15 mouse cellular contexts compared by ENCODE assay signal in the genomic region with DNA sequence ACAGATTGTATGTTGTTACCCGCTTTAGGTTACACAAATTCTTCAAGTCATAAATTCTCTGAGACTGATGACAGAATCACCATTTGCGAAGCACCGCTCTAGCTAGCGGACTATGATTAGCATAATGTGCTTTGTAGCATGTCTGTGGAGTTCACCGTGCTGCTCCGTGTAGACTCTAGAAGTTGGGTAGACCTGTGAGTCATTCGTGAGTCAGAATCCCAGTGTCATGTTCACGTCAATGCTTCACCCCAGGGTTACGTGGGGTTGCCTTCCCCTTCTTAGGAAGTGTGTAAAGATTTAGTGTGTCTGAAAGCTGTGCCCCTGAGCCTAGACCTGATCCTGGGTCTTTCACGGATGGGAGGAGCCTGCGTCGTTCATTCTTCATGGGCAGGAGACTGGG. TPM values are rescaled to one million over a fixed set of nuclear protein-coding genes. Genes with fewer than 3 reads are reported as not detected.
DNase-seq lines count a peak whose midpoint lies in the region; ATAC-seq and TF ChIP-seq lines count a peak whose summit lies in the region.
"Had no signal": no experiment of that assay in that cellular context is flagged by ENCODE, and none has a peak within 500 bp of the region (broad histone marks: within the 10 kb centered on the region; RNA-seq: fewer than 3 reads in every experiment).

No protein-coding gene starts in this region.

- H3K9ac ChIP-seq in MEL (ENCODE audit: control insufficient read depth, low read depth, low read length, poor library complexity, severe bottlenecking): peak overlapping the region; percentile 30
- H3K9ac ChIP-seq: lung, embryonic 15.5 days; neural tube, embryonic 12.5 days had no signal

- no peak; a peak in 2 of 4 replicates for TF ChIP-seq EP300 in MEL (IDR thresholded peaks at IDR 0.05; ENCODE audit: low read depth in 1 of 2, low read length in 2 of 2)

- DNase-seq in CD4-positive, CD25-positive, alpha-beta regulatory T cell, adult 2 months (ENCODE audit: low read depth, low spot score): peak; percentile 29
- DNase-seq in MEL (ENCODE audit: low read depth, low spot score): peak; percentile 80
- DNase-seq in kidney, postnatal 14 days: no peak
- DNase-seq in right cerebral cortex, postnatal 4 days: no peak
- DNase-seq in right cerebral cortex, postnatal 25 days: no peak
- DNase-seq: gastrocnemius, postnatal 25 days; heart, postnatal 10 days had no signal

- no peaks in the 10 kb centered on the region for H3K9me3 ChIP-seq in MEL (replicated peaks; ENCODE audit: insufficient read depth, low read length)
- H3K9me3 ChIP-seq: lung, embryonic 15.5 days; neural tube, embryonic 12.5 days had no signal

- peaks cover 16 to 19% of the 10 kb centered on the region in 2 experiments for H3K4me1 ChIP-seq in MEL (ENCODE audit: control insufficient read depth in 1 of 2, insufficient read depth in 2 of 2, low read length in 2 of 2)
- H3K4me1 ChIP-seq in brown adipose tissue, adult 24 weeks (ENCODE audit: control insufficient read depth, insufficient read depth, insufficient read length, low read length): no peaks in the 10 kb centered on the region
- H3K4me1 ChIP-seq: lung, embryonic 15.5 days; neural tube, embryonic 12.5 days had no signal

- no peak for ATAC-seq in CD4-positive, CD25-positive, alpha-beta regulatory T cell, adult 4 months

- peak overlapping the region; percentile 95 for H3K27ac ChIP-seq in MEL (ENCODE audit: control insufficient read depth, low read depth, low read length)
- peak overlapping the region; percentile 61 for H3K27ac ChIP-seq in brown adipose tissue, adult 24 weeks (replicated peaks; ENCODE audit: low read depth, low read length)
- peak overlapping the region; percentile 92 for H3K27ac ChIP-seq in macrophage
- H3K27ac ChIP-seq: lung, embryonic 15.5 days; neural tube, embryonic 12.5 days had no signal

- H3K79me2 ChIP-seq in MEL (ENCODE audit: control insufficient read depth, insufficient read depth, low read length, poor library complexity) (no peaks in the 10 kb centered on the region), macrophage (ENCODE audit: inconsistent target) (peaks cover 50% of the 10 kb centered on the region; the same call in 1 of the 2 replicates)

- H3K4me3 ChIP-seq in MEL (ENCODE audit: control insufficient read depth in 1 of 2, insufficient read depth in 1 of 2, low read depth in 2 of 2, low read length in 2 of 2) (peak overlapping the region; percentile 7 to 35), macrophage (ENCODE audit: inconsistent target) (no peak overlapping the region)
- no peak overlapping the region for H3K4me3 ChIP-seq in brown adipose tissue, adult 24 weeks (ENCODE audit: insufficient read depth, low read depth, low read length)
- H3K4me3 ChIP-seq: lung, embryonic 15.5 days; neural tube, embryonic 12.5 days had no signal

- TF ChIP-seq RAD21 in MEL (IDR thresholded peaks at IDR 0.05; ENCODE audit: low read depth, low read length): no peak

- TF ChIP-seq CTCF in MEL (IDR thresholded peaks at IDR 0.05 in 2 of 3, conservative IDR thresholded peaks at IDR 0.05 in 1 of 3; ENCODE audit: control insufficient read depth in 1 of 3, insufficient read depth in 1 of 3, low read depth in 2 of 3, low read length in 3 of 3, poor library complexity in 1 of 3, severe bottlenecking in 1 of 3): no peak

- TF ChIP-seq POLR2A in MEL (IDR thresholded peaks at IDR 0.05; ENCODE audit: control insufficient read depth in 1 of 2, insufficient read depth in 1 of 2, low read depth in 1 of 2, low read length in 2 of 2, poor library complexity in 1 of 2): no peak

- H3K27me3 ChIP-seq in MEL (ENCODE audit: control insufficient read depth in 1 of 2, insufficient read depth in 2 of 2, low read length in 2 of 2): no peaks in the 10 kb centered on the region
- H3K27me3 ChIP-seq: lung, embryonic 15.5 days; neural tube, embryonic 12.5 days had no signal

- WGBS in macrophage (ENCODE audit: missing documents): 32% methylated on average over 12 of the region's 12 CpGs

- H3K36me3 ChIP-seq in MEL (ENCODE audit: control insufficient read depth in 1 of 2, insufficient read depth in 2 of 2, low read length in 2 of 2) (peaks cover 2 to 26% of the 10 kb centered on the region in 2 experiments), macrophage (ENCODE audit: inconsistent target) (peaks cover 64% of the 10 kb centered on the region)

TF ChIP-seq in MEL, 35 proteins besides CTCF, POLR2A, EP300 and RAD21 (continues in another document):
- TF ChIP-seq JUND (IDR thresholded peaks at IDR 0.05; ENCODE audit: low read depth, low read length) (peak; percentile 80; the same call in 1 of the 2 replicates), GATA1 (IDR thresholded peaks at IDR 0.05; ENCODE audit: low read depth, low read length) (no peak), MYC (IDR thresholded peaks at IDR 0.05; ENCODE audit: low read depth, low read length) (peak; percentile 51; the same call in 1 of the 2 replicates), TAL1 (IDR thresholded peaks at IDR 0.05; ENCODE audit: low read length) (no peak), ZMIZ1 (IDR thresholded peaks at IDR 0.05; ENCODE audit: low read depth, low read length) (no peak), POLR2AphosphoS2 (IDR thresholded peaks at IDR 0.05; ENCODE audit: low read length) (no peak), CHD1 (IDR thresholded peaks at IDR 0.05; ENCODE audit: low read depth, low read length) (no peak), USF2 (IDR thresholded peaks at IDR 0.05; ENCODE audit: borderline replicate concordance in 1 of 2, insufficient read depth in 1 of 2, low read depth in 1 of 2, low read length in 2 of 2) (no peak), TBP (IDR thresholded peaks at IDR 0.05; ENCODE audit: low read depth, low read length) (0 out of 2 replicates have a peak, but pooled peaks have one; percentile 40), MYB (IDR thresholded peaks at IDR 0.05; ENCODE audit: low read depth, low read length) (no peak), MAFK (IDR thresholded peaks at IDR 0.05; ENCODE audit: borderline replicate concordance, low read depth, low read length) (no peak), MAZ (IDR thresholded peaks at IDR 0.05; ENCODE audit: low read depth, low read length) (no peak), NELFE (IDR thresholded peaks at IDR 0.05; ENCODE audit: low read depth, low read length) (peak; percentile 33; the same call in 1 of the 2 replicates), MEF2A (IDR thresholded peaks at IDR 0.05; ENCODE audit: extremely low read depth, insufficient replicate concordance, low read depth, low read length, poor library complexity, severe bottlenecking) (no peak), MAX (IDR thresholded peaks at IDR 0.05; ENCODE audit: low read length) (peak; percentile 51; the same call in 1 of the 2 replicates), ZC3H11A (IDR thresholded peaks at IDR 0.05; ENCODE audit: low read depth, low read length) (no peak), ZKSCAN1 (IDR thresholded peaks at IDR 0.05; ENCODE audit: low read depth, low read length) (no peak), KAT2A (conservative IDR thresholded peaks at IDR 0.05; ENCODE audit: low read depth, low read length) (no peak), TCF12 (IDR thresholded peaks at IDR 0.05; ENCODE audit: low read depth, low read length) (no peak), POLR2AphosphoS5 (IDR thresholded peaks at IDR 0.05; ENCODE audit: borderline replicate concordance, low read depth, low read length) (no peak), E2F4 (IDR thresholded peaks at IDR 0.05; ENCODE audit: borderline replicate concordance, low read depth, low read length) (no peak), RCOR1 (IDR thresholded peaks at IDR 0.05; ENCODE audit: low read depth, low read length) (no peak), ELF1 (IDR thresholded peaks at IDR 0.05; ENCODE audit: low read depth, low read length) (no peak), SIN3A (IDR thresholded peaks at IDR 0.05; ENCODE audit: low read length) (peak; percentile 42; the same call in 1 of the 2 replicates)

RNA-seq across cellular contexts. Expression of a gene that starts 6.5 kb away (rescaled TPM):
- not detected for polyA plus RNA-seq in CD4-positive, CD25-positive, alpha-beta regulatory T cell, adult 4 months (2017; shearing (Covaris generic))
- not detected in 2 replicates for total RNA-seq in MEL (2012; rRNA removed)
- not detected for polyA plus RNA-seq in MEL (2012; ENCODE audit: insufficient read depth in 1 of 2, insufficient read length in 2 of 2, low read depth in 1 of 2, low replicate concordance in 2 of 2, missing spikeins in 1 of 2)
- 13.8 TPM in 1 of 2 replicates, not detected in the other for polyA plus RNA-seq in brown adipose tissue, adult 24 weeks (2012; ENCODE audit: insufficient read depth, insufficient read length, missing spikeins)
- total RNA-seq in macrophage (2018; cell fraction: chromatin; rRNA removed): not detected
- under 1 TPM in 8 of 26 experiments, not detected in 18; 0.23 to 0.80 (median 0.37) TPM for total RNA-seq in macrophage (2018; cell fraction: cytosol; rRNA removed)
- 1 to 10 TPM in 1 of 26 experiments, not detected in 25; 1.6 TPM for total RNA-seq in macrophage (2018; cell fraction: nucleus; rRNA removed)
- not detected in 3 replicates for polyA plus RNA-seq in macrophage (2018)
- total RNA-seq: gastrocnemius, postnatal 25 days; heart, postnatal 10 days; left cerebral cortex, postnatal 14 days had no signal
- polyA plus RNA-seq: kidney, embryonic 16.5 days; lung, embryonic 15.5 days; midbrain, embryonic 11.5 days; neural tube, embryonic 12.5 days had no signal

RNA-seq across cellular contexts. Expression of a gene that starts 7.9 kb away (rescaled TPM):
- 100 to 1,000 TPM; 131 to 143 TPM for polyA plus RNA-seq in CD4-positive, CD25-positive, alpha-beta regulatory T cell, adult 4 months (2017; shearing (Covaris generic))
- 4.7 and 5.9 TPM in 2 replicates for total RNA-seq in MEL (2012; rRNA removed)
- 10 to 100 TPM in 1 of 2 experiments, not detected in 1; 14.6 TPM for polyA plus RNA-seq in MEL (2012; ENCODE audit: insufficient read depth in 1 of 2, insufficient read length in 2 of 2, low read depth in 1 of 2, low replicate concordance in 2 of 2, missing spikeins in 1 of 2)
- polyA plus RNA-seq in brown adipose tissue, adult 24 weeks (2012; ENCODE audit: insufficient read depth, insufficient read length, missing spikeins): 29.5 and 44.8 TPM in 2 replicates
- 100 to 1,000 TPM; 195 to 513 (median 266) TPM for total RNA-seq in macrophage (2018; cell fraction: chromatin; rRNA removed)
- total RNA-seq in macrophage (2018; cell fraction: cytosol; rRNA removed): 100 to 1,000 TPM; 302 to 435 (median 372) TPM
- total RNA-seq in macrophage (2018; cell fraction: nucleus; rRNA removed): 100 to 1,000 TPM; 321 to 683 (median 404) TPM
- polyA plus RNA-seq in macrophage (2018): 357 to 533 TPM (median 380 TPM) in 3 replicates

RNA-seq across cellular contexts. Expression of a gene that starts 25.4 kb away (rescaled TPM):
- 10 to 100 TPM; 45.8 to 48.2 TPM for polyA plus RNA-seq in CD4-positive, CD25-positive, alpha-beta regulatory T cell, adult 4 months (2017; shearing (Covaris generic))
- total RNA-seq in MEL (2012; rRNA removed): 21.8 and 24.1 TPM in 2 replicates
- polyA plus RNA-seq in MEL (2012; ENCODE audit: insufficient read depth in 1 of 2, insufficient read length in 2 of 2, low read depth in 1 of 2, low replicate concordance in 2 of 2, missing spikeins in 1 of 2) (10 to 100 TPM in 1 of 2 experiments, not detected in 1; 38.3 TPM), macrophage (2018) (183 to 327 TPM (median 193 TPM) in 3 replicates)
- polyA plus RNA-seq in brown adipose tissue, adult 24 weeks (2012; ENCODE audit: insufficient read depth, insufficient read length, missing spikeins): 147 and 149 TPM in 2 replicates
- total RNA-seq in macrophage (2018; cell fraction: chromatin; rRNA removed): 100 to 1,000 TPM; 154 to 353 (median 191) TPM
- total RNA-seq in macrophage (2018; cell fraction: cytosol; rRNA removed): 100 to 1,000 TPM; 175 to 241 (median 207) TPM
- 100 to 1,000 TPM; 188 to 308 (median 236) TPM for total RNA-seq in macrophage (2018; cell fraction: nucleus; rRNA removed)

Comparison
In these comparisons a context has a peak if more than half of its experiments do, and no peak if none do; other contexts are left out.
1. DNase-seq: peak in CD4-positive, CD25-positive, alpha-beta regulatory T cell, adult 2 months (single experiment) and MEL (single experiment); none in kidney, postnatal 14 days (single experiment), right cerebral cortex, postnatal 4 days (single experiment) and right cerebral cortex, postnatal 25 days (single experiment).
2. H3K4me3 ChIP-seq: peak in MEL (2 of 2); none in brown adipose tissue, adult 24 weeks (single experiment) and macrophage (single experiment).
3. Peak in every context shown above with its lines, with median percentiles within 50 percentile points of each other: H3K27ac ChIP-seq.